Mouse (Mus musculus) G1E (cell line): ENCODE results near the gene Gpha2.

Experiments
- CTCF ChIP-seq: IDR thresholded peaks from 2 replicates; pipeline ENCODE4 v1.5.1; 2012; ENCODE audit warnings: low read depth, low read length, inconsistent platforms, mixed read lengths
- GATA1 ChIP-seq: IDR thresholded peaks from 2 replicates; pipeline ENCODE4 v1.6.1; 2012; ENCODE audit warnings: borderline replicate concordance, low read length, inconsistent platforms, mixed read lengths
- GATA2 ChIP-seq: IDR thresholded peaks from 2 replicates; pipeline ENCODE4 v1.6.1; 2012; ENCODE audit warnings: low read depth, low read length, inconsistent platforms, borderline replicate concordance
- POLR2AphosphoS5 ChIP-seq: IDR thresholded peaks from 2 replicates; pipeline ENCODE4 v1.6.1; 2012; ENCODE audit warnings: low read depth, low read length, inconsistent platforms; ENCODE audit not compliant: insufficient replicate concordance
- TAL1 ChIP-seq: conservative IDR thresholded peaks from 2 replicates; pipeline ENCODE4 v1.6.1; 2012; ENCODE audit warnings: low read depth, low read length, inconsistent platforms, mixed read lengths

GRCm38 (mm10) chr19:6272053-6272452, 45.9 kb downstream of the Gpha2 start:
- TF ChIP-seq CTCF (no peak), GATA1 (no peak), TAL1 (no peak), POLR2AphosphoS5 (no peak), GATA2 (no peak)
